Mouse (Mus musculus): Measurements from ENCODE around the gene Myo16. TPM values are rescaled to one million over a fixed set of nuclear protein-coding genes. Genes with fewer than 3 reads are reported as not detected.

The Myo16 gene
- polyA plus RNA-seq, 1 experiment from 2014 or later, result 2.0 TPM

GRCm38 (mm10) chr8:10230746-10231369 is 77.1 kb downstream of the Myo16 start:
- no peaks in the 10 kb centered on the region for H3K27me3 ChIP-seq (replicated peaks; ENCODE audit: control insufficient read depth, insufficient read depth, low read length)
- WGBS, result 58% methylated on average over 8 of the region's 8 CpGs
- H3K4me1 ChIP-seq (ENCODE audit: control insufficient read depth, insufficient read depth, low read length), result no peaks in the 10 kb centered on the region
- peak; percentile 83 for DNase-seq (ENCODE audit: low spot score)
- H3K9me3 ChIP-seq (replicated peaks; ENCODE audit: control insufficient read depth, low read length), result no peaks in the 10 kb centered on the region
- no peak overlapping the region for H3K27ac ChIP-seq (ENCODE audit: low read depth, low read length)
- no peak overlapping the region for H3K4me3 ChIP-seq (ENCODE audit: low read depth, low read length)
- peak; percentile 46; the same call in 1 of the 2 replicates for ATAC-seq
- no peak overlapping the region for H3K9ac ChIP-seq (ENCODE audit: low read length)
- no peaks in the 10 kb centered on the region for H3K36me3 ChIP-seq (ENCODE audit: control insufficient read depth, insufficient read depth, low read length)
- no peak overlapping the region for H3K4me2 ChIP-seq (ENCODE audit: low read length)

GRCm38 (mm10) chr8:10234516-10234915 is 80.8 kb downstream of the Myo16 start:
- Histone ChIP-seq H3K27me3 (replicated peaks; ENCODE audit: control insufficient read depth, insufficient read depth, low read length) (no peaks in the 10 kb centered on the region), H3K4me2 (ENCODE audit: low read length) (no peak overlapping the region), H3K36me3 (ENCODE audit: control insufficient read depth, insufficient read depth, low read length) (no peaks in the 10 kb centered on the region), H3K4me3 (ENCODE audit: low read depth, low read length) (no peak overlapping the region), H3K9me3 (replicated peaks; ENCODE audit: control insufficient read depth, low read length) (no peaks in the 10 kb centered on the region), H3K9ac (ENCODE audit: low read length) (no peak overlapping the region), H3K4me1 (ENCODE audit: control insufficient read depth, insufficient read depth, low read length) (no peaks in the 10 kb centered on the region), H3K27ac (ENCODE audit: low read depth, low read length) (no peak overlapping the region)
- ATAC-seq (no peak), DNase-seq (ENCODE audit: low spot score) (no peak)
- 84% methylated on average over 2 of the region's 2 CpGs for WGBS

GRCm38 (mm10) chr8:10243344-10243743 is 89.6 kb downstream of the Myo16 start:
- ATAC-seq (no peak), DNase-seq (ENCODE audit: low spot score) (no peak)

GRCm38 (mm10) chr8:10249156-10249555 is 95.4 kb downstream of the Myo16 start:
- peak; percentile 95 for ATAC-seq
- WGBS, result 0% methylated on average over 15 of the region's 15 CpGs
- no peaks in the 10 kb centered on the region for H3K9me3 ChIP-seq (replicated peaks; ENCODE audit: control insufficient read depth, low read length)
- no peak overlapping the region for H3K27ac ChIP-seq (ENCODE audit: low read depth, low read length)
- peaks cover 6% of the 10 kb centered on the region for H3K4me1 ChIP-seq (ENCODE audit: control insufficient read depth, insufficient read depth, low read length)
- no peaks in the 10 kb centered on the region for H3K27me3 ChIP-seq (replicated peaks; ENCODE audit: control insufficient read depth, insufficient read depth, low read length)
- H3K9ac ChIP-seq (ENCODE audit: low read length), result peak overlapping the region; percentile 43; the same call in 1 of the 2 replicates
- H3K4me3 ChIP-seq (ENCODE audit: low read depth, low read length), result peak overlapping the region; percentile 16; the same call in 1 of the 2 replicates
- H3K36me3 ChIP-seq (ENCODE audit: control insufficient read depth, insufficient read depth, low read length), result no peaks in the 10 kb centered on the region
- H3K4me2 ChIP-seq (ENCODE audit: low read length), result peak overlapping the region; percentile 50
- DNase-seq (ENCODE audit: low spot score), result peak; percentile 61

More at GRCm38 (mm10) chr8:10243344-10243743, 89.6 kb downstream of the Myo16 start:
- 81% methylated on average over 3 of the region's 3 CpGs for WGBS
- no peaks in the 10 kb centered on the region for H3K27me3 ChIP-seq (replicated peaks; ENCODE audit: control insufficient read depth, insufficient read depth, low read length)
- no peak overlapping the region for H3K9ac ChIP-seq (ENCODE audit: low read length)
- H3K27ac ChIP-seq (ENCODE audit: low read depth, low read length), result no peak overlapping the region
- no peak overlapping the region for H3K4me2 ChIP-seq (ENCODE audit: low read length)
- H3K4me1 ChIP-seq (ENCODE audit: control insufficient read depth, insufficient read depth, low read length), result no peaks in the 10 kb centered on the region
- H3K9me3 ChIP-seq (replicated peaks; ENCODE audit: control insufficient read depth, low read length), result no peaks in the 10 kb centered on the region
- H3K36me3 ChIP-seq (ENCODE audit: control insufficient read depth, insufficient read depth, low read length), result no peaks in the 10 kb centered on the region
- H3K4me3 ChIP-seq (ENCODE audit: low read depth, low read length), result no peak overlapping the region

GRCm38 (mm10) chr8:10255741-10256140 is 102.0 kb downstream of the Myo16 start:
- no peaks in the 10 kb centered on the region for H3K27me3 ChIP-seq (replicated peaks; ENCODE audit: control insufficient read depth, insufficient read depth, low read length)
- no peaks in the 10 kb centered on the region for H3K4me1 ChIP-seq (ENCODE audit: control insufficient read depth, insufficient read depth, low read length)
- DNase-seq (ENCODE audit: low spot score), result no peak
- no peaks in the 10 kb centered on the region for H3K9me3 ChIP-seq (replicated peaks; ENCODE audit: control insufficient read depth, low read length)
- no peak for ATAC-seq
- H3K9ac ChIP-seq (ENCODE audit: low read length), result no peak overlapping the region
- no peaks in the 10 kb centered on the region for H3K36me3 ChIP-seq (ENCODE audit: control insufficient read depth, insufficient read depth, low read length)
- H3K4me3 ChIP-seq (ENCODE audit: low read depth, low read length), result no peak overlapping the region
- 77% methylated on average over 2 of the region's 2 CpGs for WGBS
- H3K27ac ChIP-seq (ENCODE audit: low read depth, low read length), result no peak overlapping the region
- no peak overlapping the region for H3K4me2 ChIP-seq (ENCODE audit: low read length)

GRCm38 (mm10) chr8:10256563-10256962 is 102.9 kb downstream of the Myo16 start:
- Histone ChIP-seq H3K27me3 (replicated peaks; ENCODE audit: control insufficient read depth, insufficient read depth, low read length) (no peaks in the 10 kb centered on the region), H3K4me2 (ENCODE audit: low read length) (no peak overlapping the region), H3K4me1 (ENCODE audit: control insufficient read depth, insufficient read depth, low read length) (no peaks in the 10 kb centered on the region), H3K9ac (ENCODE audit: low read length) (no peak overlapping the region), H3K4me3 (ENCODE audit: low read depth, low read length) (no peak overlapping the region), H3K27ac (ENCODE audit: low read depth, low read length) (no peak overlapping the region), H3K9me3 (replicated peaks; ENCODE audit: control insufficient read depth, low read length) (no peaks in the 10 kb centered on the region), H3K36me3 (ENCODE audit: control insufficient read depth, insufficient read depth, low read length) (no peaks in the 10 kb centered on the region)
- DNase-seq (ENCODE audit: low spot score) (no peak), ATAC-seq (no peak)
- 87% methylated on average over 3 of the region's 3 CpGs for WGBS

- Histone ChIP-seq H3K9ac (ENCODE audit: low read length) (no peak overlapping the region), H3K4me1 (ENCODE audit: control insufficient read depth, insufficient read depth, low read length) (no peaks in the 10 kb centered on the region), H3K4me2 (ENCODE audit: low read length) (no peak overlapping the region), H3K36me3 (ENCODE audit: control insufficient read depth, insufficient read depth, low read length) (no peaks in the 10 kb centered on the region), H3K4me3 (ENCODE audit: low read depth, low read length) (no peak overlapping the region), H3K27ac (ENCODE audit: low read depth, low read length) (no peak overlapping the region), H3K9me3 (replicated peaks; ENCODE audit: control insufficient read depth, low read length) (no peaks in the 10 kb centered on the region), H3K27me3 (replicated peaks; ENCODE audit: control insufficient read depth, insufficient read depth, low read length) (no peaks in the 10 kb centered on the region)
- DNase-seq (ENCODE audit: low spot score), result no peak
- WGBS, result 96% methylated on average over 4 of the region's 4 CpGs
- ATAC-seq, result no peak
These were observed 116.4 kb downstream of the Myo16 start for GRCm38 (mm10) chr8:10270094-10270493.

- H3K36me3 ChIP-seq (ENCODE audit: control insufficient read depth, insufficient read depth, low read length), result no peaks in the 10 kb centered on the region
- no peaks in the 10 kb centered on the region for H3K4me1 ChIP-seq (ENCODE audit: control insufficient read depth, insufficient read depth, low read length)
- no peak overlapping the region for H3K4me3 ChIP-seq (ENCODE audit: low read depth, low read length)
- WGBS, result 73% methylated on average over 4 of the region's 4 CpGs
- no peaks in the 10 kb centered on the region for H3K27me3 ChIP-seq (replicated peaks; ENCODE audit: control insufficient read depth, insufficient read depth, low read length)
- no peak overlapping the region for H3K9ac ChIP-seq (ENCODE audit: low read length)
- H3K4me2 ChIP-seq (ENCODE audit: low read length), result no peak overlapping the region
- no peak overlapping the region for H3K27ac ChIP-seq (ENCODE audit: low read depth, low read length)
- H3K9me3 ChIP-seq (replicated peaks; ENCODE audit: control insufficient read depth, low read length), result no peaks in the 10 kb centered on the region
- DNase-seq (ENCODE audit: low spot score) (no peak), ATAC-seq (no peak)
These were observed 138.9 kb downstream of the Myo16 start for GRCm38 (mm10) chr8:10292600-10292999.

- DNase-seq (ENCODE audit: low spot score) (peak; percentile 39), ATAC-seq (no peak)
- WGBS, result 55% methylated on average over 3 of the region's 3 CpGs
- Histone ChIP-seq H3K9me3 (replicated peaks; ENCODE audit: control insufficient read depth, low read length) (no peaks in the 10 kb centered on the region), H3K4me2 (ENCODE audit: low read length) (no peak overlapping the region), H3K36me3 (ENCODE audit: control insufficient read depth, insufficient read depth, low read length) (no peaks in the 10 kb centered on the region), H3K9ac (ENCODE audit: low read length) (no peak overlapping the region), H3K4me3 (ENCODE audit: low read depth, low read length) (no peak overlapping the region), H3K27ac (ENCODE audit: low read depth, low read length) (no peak overlapping the region), H3K4me1 (ENCODE audit: control insufficient read depth, insufficient read depth, low read length) (no peaks in the 10 kb centered on the region), H3K27me3 (replicated peaks; ENCODE audit: control insufficient read depth, insufficient read depth, low read length) (no peaks in the 10 kb centered on the region)
These were observed 147.1 kb downstream of the Myo16 start for GRCm38 (mm10) chr8:10300797-10301196.
